Mouse (Mus musculus): ENCODE data around the gene Vmn1r173.

DNA sequence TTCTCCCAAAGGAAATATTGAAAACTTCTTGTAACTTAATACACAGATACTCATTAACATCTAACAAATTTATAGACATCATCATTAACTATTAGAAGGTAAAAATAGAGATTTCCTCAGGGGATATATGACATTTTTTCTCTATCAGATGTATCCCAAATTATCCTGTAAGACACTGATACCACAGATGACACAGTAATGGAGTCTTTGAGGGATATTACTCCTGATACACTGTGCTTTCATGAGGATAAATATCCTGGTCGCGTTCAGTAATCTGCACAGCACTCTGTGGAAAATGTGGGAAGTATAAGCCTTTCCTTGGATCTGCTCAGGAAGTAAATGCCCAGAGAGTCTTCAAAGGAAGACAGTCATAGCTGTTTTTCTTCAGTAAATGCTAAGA lies 42.5 kb upstream of the Vmn1r173 start, which contains the start of gene Vmn1r172:
- no peak for TF ChIP-seq EP300 (optimal IDR thresholded peaks at IDR 0.05)
- TF ChIP-seq CTCF (IDR thresholded peaks at IDR 0.05; ENCODE audit: low read depth), result no peak
